Mouse (Mus musculus) 416B (cell line): ENCODE data around the gene Snrpa.

ENCODE experiments used
- DNase-seq: peaks from one replicate; pipeline ENCODE4 v3.0.0; 2011; ENCODE audit warnings: low read depth

Gene Snrpa

GRCm38 (mm10) chr7:27195681-27196611, at the start of gene Snrpa, which contains the start of gene BC024978:
TSS of gene Snrpa (minus strand) at chr7:27196271.
TSS of gene BC024978 (plus strand) at chr7:27195781.
- DNase-seq, result peak; percentile 100

- DNase-seq, result peak; percentile 47
Measured at GRCm38 (mm10) chr7:27244088-27244487, 48.0 kb upstream of the Snrpa start.

- DNase-seq, result no peak
Measured at GRCm38 (mm10) chr7:27243211-27243610, 47.1 kb upstream of the Snrpa start.

GRCm38 (mm10) chr7:27238568-27238967, 42.5 kb upstream of the Snrpa start:
- peak; percentile 40 for DNase-seq

GRCm38 (mm10) chr7:27237527-27237926, 41.5 kb upstream of the Snrpa start:
- peak; percentile 31 for DNase-seq

GRCm38 (mm10) chr7:27235726-27236125, 39.7 kb upstream of the Snrpa start:
- no peak for DNase-seq

GRCm38 (mm10) chr7:27233300-27233699, 37.2 kb upstream of the Snrpa start:
- DNase-seq, result no peak

- peak; percentile 97 for DNase-seq
Measured at GRCm38 (mm10) chr7:27232781-27233281, 36.8 kb upstream of the Snrpa start, which contains the start of gene Coq8b. TSS of gene Coq8b (plus strand) at chr7:27233023.

GRCm38 (mm10) chr7:27231693-27232331, 35.7 kb upstream of the Snrpa start:
- peak; percentile 85 for DNase-seq

GRCm38 (mm10) chr7:27230781-27231180, 34.7 kb upstream of the Snrpa start:
- no peak for DNase-seq

GRCm38 (mm10) chr7:27228865-27229264, 32.8 kb upstream of the Snrpa start:
- DNase-seq, result no peak

GRCm38 (mm10) chr7:27228281-27228821, 32.3 kb upstream of the Snrpa start, which contains the start of gene Itpkc:
TSS of gene Itpkc (minus strand) at chr7:27228661.
- DNase-seq, result peak; percentile 94

GRCm38 (mm10) chr7:27227676-27228075, 31.6 kb upstream of the Snrpa start:
- no peak for DNase-seq

GRCm38 (mm10) chr7:27227276-27227675, 31.2 kb upstream of the Snrpa start:
- DNase-seq, result no peak

- no peak for DNase-seq
Measured at GRCm38 (mm10) chr7:27224877-27225575, 29.0 kb upstream of the Snrpa start.

GRCm38 (mm10) chr7:27222538-27222937, 26.5 kb upstream of the Snrpa start:
- no peak for DNase-seq

- DNase-seq, result no peak
Measured at GRCm38 (mm10) chr7:27221939-27222338, 25.9 kb upstream of the Snrpa start.

GRCm38 (mm10) chr7:27219937-27220336, 23.9 kb upstream of the Snrpa start:
- no peak for DNase-seq

GRCm38 (mm10) chr7:27218586-27218985, 22.5 kb upstream of the Snrpa start:
- DNase-seq, result no peak

- DNase-seq, result no peak
Measured at GRCm38 (mm10) chr7:27212626-27213025, 16.6 kb upstream of the Snrpa start.

- no peak for DNase-seq
Measured at GRCm38 (mm10) chr7:27203730-27204449, 7.8 kb upstream of the Snrpa start.
